Mouse (Mus musculus) activated CD4-positive, CD25-positive, alpha-beta regulatory T cell (primary cell): ENCODE results near the gene Gje1. TPM values are rescaled to one million over a fixed set of nuclear protein-coding genes. Genes with fewer than 3 reads are reported as not detected.

Experiments
- polyA plus RNA-seq, 2 experiments: library from polyadenylated mRNA; unstranded; fragments of 100-300 nt; shearing (Covaris generic); gene quantifications; one replicate each; pipeline ENCODE4 v1.2.1; 2017

Gje1 gene
- not detected for polyA plus RNA-seq

DNA sequence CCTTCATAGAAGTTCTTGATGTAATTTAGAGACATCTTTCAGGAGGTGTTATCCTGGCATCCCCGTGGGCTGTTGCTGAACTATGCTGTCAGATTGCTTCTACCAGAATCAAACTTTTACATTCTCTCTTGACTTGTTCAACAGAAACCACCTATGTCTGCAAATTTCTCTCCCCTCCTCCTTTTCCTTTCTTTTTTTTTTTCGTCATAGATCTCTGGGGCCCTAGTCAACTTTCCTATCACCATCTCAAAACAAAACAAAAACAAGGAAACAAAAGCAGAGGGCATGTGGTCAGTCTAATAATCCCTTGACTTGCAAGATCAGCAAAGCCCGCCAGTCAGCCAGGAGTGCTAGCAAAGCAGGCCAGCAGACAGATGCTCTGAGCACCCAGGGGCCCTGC, at the start of gene Gje1:
Gje1 (minus strand) TSS at position 101 of the 400 bp plus-strand sequence.

DNA sequence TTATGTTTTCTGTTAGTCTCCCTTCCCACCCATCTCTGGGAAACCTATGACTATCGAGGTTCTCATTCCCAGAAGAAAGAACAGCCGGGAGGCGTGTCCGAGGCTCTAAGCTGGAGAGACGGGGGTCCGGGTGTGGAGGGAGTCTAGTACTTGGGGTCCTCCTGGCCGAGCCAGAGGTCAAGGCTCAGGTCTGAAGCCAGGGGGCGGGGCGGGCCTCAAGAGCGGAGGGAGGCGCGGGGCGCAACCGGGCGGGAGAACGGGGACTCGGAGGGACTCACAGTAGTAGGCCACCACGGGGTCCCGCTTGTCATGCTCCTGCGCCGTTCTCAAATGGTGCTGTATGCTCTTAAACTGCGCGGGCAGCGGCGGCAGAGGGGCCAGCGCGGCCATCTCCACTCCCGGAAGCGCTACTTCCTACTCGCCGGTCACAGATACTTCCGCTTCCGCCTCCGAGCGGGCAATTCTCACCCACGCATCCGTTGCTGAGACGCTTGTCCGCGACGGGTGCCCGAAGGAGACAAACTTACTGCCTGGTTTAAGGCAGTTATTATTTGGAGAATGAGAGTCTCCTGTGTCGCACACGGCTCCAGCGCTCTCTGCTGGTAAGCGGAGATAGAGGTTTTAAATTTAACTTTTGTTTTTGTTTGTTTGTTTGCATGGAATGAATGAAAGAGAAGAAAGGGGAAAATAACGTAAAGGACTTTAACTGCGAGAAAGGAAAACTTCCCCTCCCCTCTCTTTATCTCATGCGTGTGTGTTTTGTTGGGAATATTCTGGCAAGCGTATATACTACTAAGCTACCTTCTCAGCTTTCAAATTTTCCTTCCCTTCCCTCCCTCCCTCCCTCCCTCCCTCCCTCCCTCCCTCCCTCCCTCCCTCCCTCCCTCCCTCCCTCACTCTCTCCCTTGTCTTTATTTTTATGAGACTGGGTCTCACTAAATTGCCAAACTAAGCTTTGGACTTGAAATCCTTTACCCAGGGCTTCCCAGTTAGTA, 12.6 kb downstream of the Gje1 start, which contains the start of the genes Vta1 and Nmbr:
Vta1 (minus strand) TSS at position 489 of the 995 bp plus-strand sequence.
Nmbr (plus strand) TSS at position 520 of the 995 bp plus-strand sequence.

Other genes with a start within 250 kb of the Gje1 start
- under 1 TPM; 0.06 to 0.38 TPM for gene Adgrg6, start 172.6 kb downstream of the Gje1 start, polyA plus RNA-seq
- gene Vta1, start 12.7 kb downstream of the Gje1 start, polyA plus RNA-seq: 100 to 1,000 TPM in 1 of 2 experiments, 10 to 100 TPM in 1; 96.8 to 119 TPM
- gene Nmbr, start 12.6 kb downstream of the Gje1 start, polyA plus RNA-seq: not detected